Mouse (Mus musculus) forebrain, embryonic 10.5 days (tissue): Measurements from ENCODE around the gene Ccdc163. TPM values are rescaled to one million over a fixed set of nuclear protein-coding genes. Genes with fewer than 3 reads are reported as not detected.
"Not testable (repeated sequence)": the region's sequence is repeated elsewhere in the genome, so short reads cannot be mapped to it uniquely, and the experiment has no call there.

ENCODE experiments used
- DNase-seq: peaks from one replicate; pipeline ENCODE4 v3.0.0-alpha.2; 2017; ENCODE audit warnings: low spot score; ENCODE audit errors: extremely low spot score
- H3K27ac ChIP-seq: fragments of 300-500 bp; sonication (generic); 2 replicates; pipeline ENCODE4 v1.5.1; 2016; ENCODE audit warnings: mild to moderate bottlenecking
- H3K27me3 ChIP-seq: fragments of 300-500 bp; sonication (generic); 2 replicates; pipeline ENCODE4 v1.6.1; 2016; ENCODE audit warnings: mild to moderate bottlenecking; ENCODE audit not compliant: poor library complexity, severe bottlenecking
- H3K36me3 ChIP-seq: fragments of 300-500 bp; sonication (generic); replicated peaks from 2 replicates; pipeline ENCODE4 v1.6.1; 2016; ENCODE audit warnings: mild to moderate bottlenecking, moderate library complexity
- H3K4me1 ChIP-seq: fragments of 300-500 bp; sonication (generic); 2 replicates; pipeline ENCODE4 v1.6.1; 2016
- H3K4me3 ChIP-seq: fragments of 300-500 bp; sonication (generic); 2 replicates; pipeline ENCODE4 v1.5.1; 2016; ENCODE audit warnings: mild to moderate bottlenecking, moderate library complexity
- H3K9me3 ChIP-seq: fragments of 300-500 bp; sonication (generic); 2 replicates; pipeline ENCODE4 v1.6.1; 2016; ENCODE audit warnings: mild to moderate bottlenecking, moderate library complexity
- WGBS: fragments of 180-500 bp; shearing (Covaris S2); methylation state at CpG from one replicate; pipeline ENCODE4 v1.1.7; 2016; 5-methylcytosine and 5-hydroxymethylcytosine counted together
- polyA plus RNA-seq: library from polyadenylated mRNA; unstranded; fragments of >200 nt; fragmentation: Nextera tagmentation; extraction: Ambion mirVana; gene quantifications from 2 replicates; pipeline ENCODE4 v1.2.1, GENCODE M21; 2016

The Ccdc163 gene
- 31.5 and 37.0 TPM in 2 replicates for polyA plus RNA-seq

GRCm38 (mm10) chr4:116708201-116708764 is at the start of gene Ccdc163, which contains the start of gene Mmachc:
TSS of gene Ccdc163 (plus strand) at chr4:116708509.
TSS of gene Mmachc (minus strand) at chr4:116708406.
- Histone ChIP-seq H3K9me3 (no peaks in the 10 kb centered on the region), H3K4me3 (peak within 1 kb of the TSS; percentile 68), H3K4me1 (peaks cover 22% of the 10 kb centered on the region), H3K27ac (peak within 1 kb of the TSS; percentile 87), H3K27me3 (no peaks in the 10 kb centered on the region), H3K36me3 (peaks cover 28% of the 10 kb centered on the region)
- DNase-seq = peak; percentile 89
- WGBS = under 1% methylated on average over 29 of the region's 29 CpGs

GRCm38 (mm10) chr4:116659474-116659873 is 48.8 kb upstream of the Ccdc163 start:
- no peak overlapping the region for H3K4me3 ChIP-seq
- no peak for DNase-seq
- no peaks in the 10 kb centered on the region; the same call in 1 of the 2 replicates for H3K4me1 ChIP-seq
- no peaks in the 10 kb centered on the region for H3K27me3 ChIP-seq
- no peak overlapping the region for H3K27ac ChIP-seq
- 95% methylated on average over 2 of the region's 2 CpGs for WGBS
- H3K9me3 ChIP-seq = no peaks in the 10 kb centered on the region
- H3K36me3 ChIP-seq = no peaks in the 10 kb centered on the region

GRCm38 (mm10) chr4:116659916-116660315 is 48.4 kb upstream of the Ccdc163 start:
- H3K4me3 ChIP-seq, H3K27ac ChIP-seq, DNase-seq, H3K27me3 ChIP-seq, H3K9me3 ChIP-seq, H3K4me1 ChIP-seq, H3K36me3 ChIP-seq: not testable (repeated sequence)
- WGBS = 92% methylated on average over 6 of the region's 6 CpGs

- H3K9me3 ChIP-seq = no peaks in the 10 kb centered on the region
- 80% methylated on average over 6 of the region's 6 CpGs for WGBS
- H3K27me3 ChIP-seq = no peaks in the 10 kb centered on the region
- no peak for DNase-seq
- no peaks in the 10 kb centered on the region for H3K36me3 ChIP-seq
- H3K27ac ChIP-seq = no peak overlapping the region
- H3K4me1 ChIP-seq = no peaks in the 10 kb centered on the region; the same call in 1 of the 2 replicates
- H3K4me3 ChIP-seq = no peak overlapping the region
Observed at GRCm38 (mm10) chr4:116660829-116661228, 47.5 kb upstream of the Ccdc163 start.

GRCm38 (mm10) chr4:116661998-116662397 is 46.3 kb upstream of the Ccdc163 start:
- H3K4me1 ChIP-seq = no peaks in the 10 kb centered on the region
- 90% methylated on average over 1 of the region's 1 CpGs for WGBS
- no peaks in the 10 kb centered on the region for H3K9me3 ChIP-seq
- no peak overlapping the region for H3K4me3 ChIP-seq
- H3K27me3 ChIP-seq = no peaks in the 10 kb centered on the region
- H3K36me3 ChIP-seq = no peaks in the 10 kb centered on the region
- no peak for DNase-seq
- no peak overlapping the region for H3K27ac ChIP-seq

GRCm38 (mm10) chr4:116666625-116667024 is 41.7 kb upstream of the Ccdc163 start:
- Histone ChIP-seq H3K9me3 (no peaks in the 10 kb centered on the region), H3K27ac (no peak overlapping the region), H3K36me3 (no peaks in the 10 kb centered on the region), H3K4me1 (no peaks in the 10 kb centered on the region), H3K4me3 (no peak overlapping the region), H3K27me3 (no peaks in the 10 kb centered on the region)
- 82% methylated on average over 4 of the region's 4 CpGs for WGBS
- no peak for DNase-seq

GRCm38 (mm10) chr4:116668145-116668544 is 40.2 kb upstream of the Ccdc163 start:
- no peak for DNase-seq
- no peaks in the 10 kb centered on the region for H3K9me3 ChIP-seq
- no peaks in the 10 kb centered on the region for H3K4me1 ChIP-seq
- no peaks in the 10 kb centered on the region for H3K36me3 ChIP-seq
- H3K27ac ChIP-seq = no peak overlapping the region
- H3K27me3 ChIP-seq = no peaks in the 10 kb centered on the region
- WGBS = 79% methylated on average over 3 of the region's 3 CpGs
- no peak overlapping the region for H3K4me3 ChIP-seq

GRCm38 (mm10) chr4:116669291-116669690 is 39.0 kb upstream of the Ccdc163 start:
- WGBS = 58% methylated on average over 2 of the region's 2 CpGs

GRCm38 (mm10) chr4:116672785-116673184 is 35.5 kb upstream of the Ccdc163 start:
- no peaks in the 10 kb centered on the region for H3K9me3 ChIP-seq
- H3K4me3 ChIP-seq = no peak overlapping the region
- no peaks in the 10 kb centered on the region for H3K4me1 ChIP-seq
- no peaks in the 10 kb centered on the region for H3K27me3 ChIP-seq
- H3K36me3 ChIP-seq = no peaks in the 10 kb centered on the region
- 80% methylated on average over 2 of the region's 2 CpGs for WGBS
- DNase-seq = no peak
- no peak overlapping the region for H3K27ac ChIP-seq

More at GRCm38 (mm10) chr4:116669291-116669690, 39.0 kb upstream of the Ccdc163 start:
- no peak overlapping the region for H3K4me3 ChIP-seq
- no peaks in the 10 kb centered on the region for H3K27me3 ChIP-seq
- H3K4me1 ChIP-seq = no peaks in the 10 kb centered on the region
- no peaks in the 10 kb centered on the region for H3K36me3 ChIP-seq
- no peak for DNase-seq
- H3K9me3 ChIP-seq = no peaks in the 10 kb centered on the region
- H3K27ac ChIP-seq = no peak overlapping the region

GRCm38 (mm10) chr4:116674761-116675160 is 33.5 kb upstream of the Ccdc163 start:
- DNase-seq = not testable (repeated sequence)
- WGBS = 91% methylated on average over 6 of the region's 6 CpGs

GRCm38 (mm10) chr4:116676027-116676426 is 32.3 kb upstream of the Ccdc163 start:
- no peaks in the 10 kb centered on the region for H3K4me1 ChIP-seq
- no peak overlapping the region for H3K4me3 ChIP-seq
- no peaks in the 10 kb centered on the region for H3K36me3 ChIP-seq
- no peak overlapping the region for H3K27ac ChIP-seq
- WGBS = 88% methylated on average over 3 of the region's 3 CpGs
- DNase-seq = no peak
- H3K27me3 ChIP-seq = no peaks in the 10 kb centered on the region
- no peaks in the 10 kb centered on the region for H3K9me3 ChIP-seq

More at GRCm38 (mm10) chr4:116674761-116675160, 33.5 kb upstream of the Ccdc163 start:
- not testable (repeated sequence) for H3K36me3 ChIP-seq, H3K27ac ChIP-seq, H3K27me3 ChIP-seq, H3K4me3 ChIP-seq, H3K4me1 ChIP-seq, H3K9me3 ChIP-seq

GRCm38 (mm10) chr4:116677808-116678207 is 30.5 kb upstream of the Ccdc163 start:
- Histone ChIP-seq H3K4me3 (no peak overlapping the region), H3K36me3 (no peaks in the 10 kb centered on the region), H3K4me1 (no peaks in the 10 kb centered on the region), H3K27me3 (no peaks in the 10 kb centered on the region), H3K27ac (no peak overlapping the region), H3K9me3 (no peaks in the 10 kb centered on the region)
- DNase-seq = no peak
- WGBS = 91% methylated on average over 1 of the region's 1 CpGs

GRCm38 (mm10) chr4:116679141-116679540 is 29.2 kb upstream of the Ccdc163 start:
- 77% methylated on average over 5 of the region's 5 CpGs for WGBS

More at GRCm38 (mm10) chr4:116679141-116679540, 29.2 kb upstream of the Ccdc163 start:
- H3K36me3 ChIP-seq = no peaks in the 10 kb centered on the region
- no peak for DNase-seq
- H3K27me3 ChIP-seq = no peaks in the 10 kb centered on the region
- no peaks in the 10 kb centered on the region for H3K9me3 ChIP-seq
- H3K27ac ChIP-seq = no peak overlapping the region
- no peak overlapping the region for H3K4me3 ChIP-seq
- no peaks in the 10 kb centered on the region for H3K4me1 ChIP-seq
